Mouse (Mus musculus) thymus, postnatal 36 days (tissue): ENCODE results near the gene Defb11.
"Not testable (repeated sequence)": the region's sequence is repeated elsewhere in the genome, so short reads cannot be mapped to it uniquely, and the experiment has no call there.

Source experiments
- DNase-seq, 2 experiments: peaks; one replicate each; pipeline ENCODE4 v3.0.0; 2022; ENCODE audit warnings: mixed read lengths in 2 of 2

The Defb11 gene

GRCm38 (mm10) chr8:21906290-21906689 is at the start of gene Defb11:
TSS of gene Defb11 (minus strand) at chr8:21906412.
- DNase-seq = not testable (repeated sequence)

GRCm38 (mm10) chr8:21955321-21955720 is 49.1 kb upstream of the Defb11 start:
- peak; percentile 3 to 16 for DNase-seq

- no peak for DNase-seq
These were observed 41.3 kb upstream of the Defb11 start for GRCm38 (mm10) chr8:21947311-21948017.

- DNase-seq = no peak
These were observed 40.2 kb upstream of the Defb11 start, which contains the start of gene Defb13 for GRCm38 (mm10) chr8:21946462-21946861. TSS of gene Defb13 (plus strand) at chr8:21946762.

GRCm38 (mm10) chr8:21938052-21938451 is 31.8 kb upstream of the Defb11 start, which contains the start of gene Defb35:
TSS of gene Defb35 (plus strand) at chr8:21938352.
- DNase-seq = not testable (repeated sequence)

GRCm38 (mm10) chr8:21932610-21933009 is 26.4 kb upstream of the Defb11 start, which contains the start of gene Defb15:
TSS of gene Defb15 (minus strand) at chr8:21932710.
- no peak for DNase-seq

GRCm38 (mm10) chr8:21930754-21931153 is 24.5 kb upstream of the Defb11 start:
- not testable (repeated sequence) for DNase-seq

- no peak for DNase-seq
These were observed 9.4 kb upstream of the Defb11 start for GRCm38 (mm10) chr8:21915625-21916024.

GRCm38 (mm10) chr8:21912554-21912953 is 6.3 kb upstream of the Defb11 start:
- no peak for DNase-seq

GRCm38 (mm10) chr8:21911931-21912330 is 5.7 kb upstream of the Defb11 start:
- DNase-seq = no peak

- DNase-seq = not testable (repeated sequence)
These were observed 20.9 kb downstream of the Defb11 start, which contains the start of gene Defb9 for GRCm38 (mm10) chr8:21885321-21885720. TSS of gene Defb9 (minus strand) at chr8:21885421.

- DNase-seq = not testable (repeated sequence)
These were observed 47.6 kb downstream of the Defb11 start, which contains the start of gene Defb10 for GRCm38 (mm10) chr8:21858586-21858985. TSS of gene Defb10 (plus strand) at chr8:21858901.
